Mouse (Mus musculus): ENCODE data around the gene Slc27a1.

The Slc27a1 gene

DNA sequence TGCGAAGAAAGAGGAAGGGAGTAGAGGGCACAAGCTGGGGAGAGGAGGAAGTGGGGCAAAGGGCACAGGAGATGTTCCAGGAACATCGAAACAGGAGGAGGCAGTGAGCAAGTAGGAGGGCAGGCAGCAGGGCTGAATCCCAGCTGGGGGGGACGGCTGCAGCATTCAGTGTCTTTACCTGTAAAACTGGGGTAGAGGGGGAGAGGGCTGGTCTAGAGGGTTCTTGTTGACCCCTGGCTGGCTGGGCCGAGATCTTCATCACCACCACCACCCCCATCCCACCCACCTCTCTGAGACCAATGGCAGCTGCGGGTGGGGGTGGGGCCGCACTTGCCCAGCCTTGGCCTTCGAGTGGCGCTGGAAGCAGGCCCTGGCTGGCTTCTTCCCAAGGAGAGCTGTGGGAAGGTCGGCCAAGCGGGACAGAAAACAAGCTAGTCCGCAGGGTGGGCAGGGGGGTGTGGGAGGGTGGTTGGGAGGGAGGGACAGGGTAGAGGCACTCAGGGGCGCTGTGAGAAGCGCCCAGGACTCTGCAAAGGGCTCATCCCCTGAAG is at the start of gene Slc27a1:
Slc27a1 (plus strand) TSS at position 496 of the 551 bp plus-strand sequence.
- no peak for DNase-seq (ENCODE audit: low read depth, low spot score)

DNA sequence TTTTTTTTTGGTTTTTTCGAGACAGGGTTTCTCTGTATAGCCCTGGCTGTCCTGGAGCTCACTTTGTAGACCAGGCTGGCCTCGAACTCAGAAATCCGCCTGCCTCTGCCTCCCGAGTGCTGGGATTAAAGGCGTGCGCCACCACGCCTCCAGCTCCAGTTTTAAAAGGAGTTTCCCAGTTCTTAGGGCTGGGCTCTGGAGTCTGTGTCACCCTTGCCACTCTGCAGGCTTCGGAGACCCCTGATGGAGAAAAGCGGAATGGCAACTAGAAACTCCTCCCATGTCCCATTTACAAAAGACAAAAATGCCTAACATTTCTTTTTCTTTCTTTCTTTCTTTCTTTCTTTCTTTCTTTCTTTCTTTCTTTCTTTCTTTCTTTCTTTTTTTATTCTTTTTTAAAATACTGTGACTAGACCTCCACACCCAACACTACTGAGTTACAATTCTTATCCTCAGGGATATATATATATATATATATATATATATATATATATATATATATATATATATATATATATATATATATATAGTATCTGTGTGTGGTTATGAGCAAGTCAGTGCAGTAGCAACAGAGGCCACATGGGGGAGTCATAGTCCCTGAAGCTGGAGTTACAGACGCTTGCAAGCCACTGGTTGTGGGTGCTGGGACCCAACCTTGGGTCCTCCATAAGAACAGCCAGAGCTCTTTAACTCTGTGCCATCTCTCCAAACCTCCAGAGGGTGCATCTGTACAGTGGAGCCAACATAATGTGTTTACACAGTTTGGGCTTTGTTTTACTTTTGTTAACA is 49.5 kb upstream of the Slc27a1 start:
- peak; percentile 80 for DNase-seq (ENCODE audit: low read depth, low spot score)

DNA sequence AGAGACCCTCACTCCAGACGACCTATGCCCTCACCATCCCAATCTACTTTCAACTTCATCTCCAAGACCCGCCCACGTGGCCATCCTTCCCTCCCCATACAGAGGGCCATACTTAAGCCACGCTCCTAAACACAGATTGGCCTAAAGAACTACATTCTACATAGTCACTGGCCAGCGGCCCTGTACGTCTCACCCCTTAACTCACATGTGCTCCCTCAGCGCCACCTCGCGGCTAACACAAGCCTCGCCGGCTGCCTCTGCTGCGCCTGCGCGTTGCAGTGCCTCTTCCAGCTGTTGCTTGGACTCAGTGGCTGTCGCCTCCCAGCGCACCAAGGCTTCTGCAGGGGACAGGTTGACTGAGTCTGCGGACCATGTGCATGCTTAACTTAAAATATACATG is 47.0 kb upstream of the Slc27a1 start:
- DNase-seq (ENCODE audit: low read depth, low spot score), result peak; percentile 99

DNA sequence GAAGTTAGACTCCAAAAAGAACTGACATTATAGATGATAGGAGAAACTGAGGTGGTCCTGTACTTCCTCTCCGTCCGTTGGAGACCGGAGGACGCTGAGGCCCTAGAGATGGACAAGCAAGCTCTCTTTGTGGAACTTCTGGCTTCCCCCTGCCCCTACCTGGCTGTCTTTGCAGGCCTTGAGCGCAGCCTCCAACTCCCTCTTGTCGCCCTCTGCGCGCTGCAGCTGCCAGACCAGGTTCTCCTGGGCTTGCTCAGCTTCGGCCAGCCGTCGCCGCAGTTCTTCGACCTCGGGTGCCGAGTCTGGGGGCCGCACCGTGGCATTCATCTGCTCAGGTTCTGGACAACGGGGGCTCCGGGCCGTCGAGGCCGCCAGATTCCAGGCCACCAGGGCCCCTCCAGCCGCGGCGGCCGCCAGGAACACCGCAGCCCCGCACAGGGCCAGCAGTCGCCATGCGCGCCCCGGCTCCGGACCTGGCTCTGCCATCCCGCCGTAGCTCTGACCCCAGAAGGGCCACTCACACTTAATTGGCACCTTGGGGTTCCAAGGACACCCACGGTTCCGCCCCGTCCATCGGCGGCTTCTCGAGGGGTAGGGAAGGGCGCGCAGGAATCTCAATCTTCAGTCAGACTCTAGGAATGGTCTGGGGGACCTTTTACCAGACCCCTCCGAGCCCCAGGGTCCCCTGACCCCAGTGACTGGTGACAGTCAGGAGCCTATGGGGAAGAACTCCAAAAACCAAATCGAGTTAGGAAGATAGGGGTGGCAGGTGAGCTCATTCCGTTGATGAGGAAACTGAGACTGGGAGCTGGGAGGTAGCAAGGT is 43.2 kb upstream of the Slc27a1 start, which contains the start of gene Ccdc194:
Ccdc194 (minus strand) TSS at position 486 of the 825 bp plus-strand sequence.
- DNase-seq (ENCODE audit: low read depth, low spot score), result no peak

DNA sequence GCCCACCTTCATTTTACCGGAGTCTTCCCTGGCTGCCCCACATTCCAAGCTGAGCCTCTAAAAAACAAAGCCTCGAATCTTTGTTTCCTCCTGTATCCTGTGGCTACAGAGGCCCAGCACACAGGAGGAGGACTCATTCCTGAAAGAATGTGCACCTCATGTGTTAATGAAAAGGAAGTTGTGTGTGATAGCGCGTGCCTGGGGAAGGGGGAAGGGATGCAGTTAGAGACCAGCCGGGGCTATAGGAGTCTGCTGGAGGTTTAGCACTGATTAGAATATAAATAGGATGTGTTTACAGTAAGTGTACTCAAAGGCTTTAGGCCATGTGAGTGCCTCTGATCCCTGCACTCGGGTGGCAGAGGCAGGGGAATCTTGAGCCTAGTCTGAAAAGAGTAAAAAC is 42.4 kb upstream of the Slc27a1 start:
- DNase-seq (ENCODE audit: low read depth, low spot score), result peak; percentile 95

DNA sequence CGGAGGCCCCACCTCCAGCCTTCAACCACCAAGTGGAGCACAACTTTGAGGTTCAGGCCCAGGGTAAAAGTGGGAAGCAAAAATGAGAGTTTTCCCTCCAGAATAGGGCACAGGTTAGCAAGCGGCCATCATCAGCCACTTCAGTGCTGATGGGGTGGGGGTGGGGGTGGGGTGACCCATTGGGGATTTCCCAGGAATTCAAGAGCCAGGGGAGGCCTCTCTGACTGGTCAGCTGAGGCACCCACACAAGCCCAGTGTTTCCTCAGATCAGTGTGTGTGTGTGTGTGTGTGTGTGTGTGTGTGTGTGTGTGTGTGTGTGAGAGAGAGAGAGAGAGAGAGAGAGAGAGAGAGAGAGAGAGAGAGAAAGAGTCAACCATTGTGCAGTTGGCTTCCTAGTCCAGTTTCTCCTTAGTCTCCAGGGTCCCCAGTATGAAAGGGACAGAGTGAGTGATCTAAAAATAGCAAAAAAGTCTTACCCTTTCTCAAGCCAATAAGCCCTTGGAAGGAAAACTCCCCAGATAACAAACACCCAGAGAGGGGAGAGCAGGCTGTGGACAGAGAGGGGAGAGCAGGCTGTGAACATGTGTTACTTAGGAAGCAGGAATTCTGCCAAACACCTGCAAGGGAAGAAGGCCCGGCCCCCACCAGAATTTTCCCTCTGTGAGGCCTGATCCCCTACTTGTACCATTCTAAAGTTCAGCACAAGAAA is 41.4 kb upstream of the Slc27a1 start:
- no peak for DNase-seq (ENCODE audit: low read depth, low spot score)

DNA sequence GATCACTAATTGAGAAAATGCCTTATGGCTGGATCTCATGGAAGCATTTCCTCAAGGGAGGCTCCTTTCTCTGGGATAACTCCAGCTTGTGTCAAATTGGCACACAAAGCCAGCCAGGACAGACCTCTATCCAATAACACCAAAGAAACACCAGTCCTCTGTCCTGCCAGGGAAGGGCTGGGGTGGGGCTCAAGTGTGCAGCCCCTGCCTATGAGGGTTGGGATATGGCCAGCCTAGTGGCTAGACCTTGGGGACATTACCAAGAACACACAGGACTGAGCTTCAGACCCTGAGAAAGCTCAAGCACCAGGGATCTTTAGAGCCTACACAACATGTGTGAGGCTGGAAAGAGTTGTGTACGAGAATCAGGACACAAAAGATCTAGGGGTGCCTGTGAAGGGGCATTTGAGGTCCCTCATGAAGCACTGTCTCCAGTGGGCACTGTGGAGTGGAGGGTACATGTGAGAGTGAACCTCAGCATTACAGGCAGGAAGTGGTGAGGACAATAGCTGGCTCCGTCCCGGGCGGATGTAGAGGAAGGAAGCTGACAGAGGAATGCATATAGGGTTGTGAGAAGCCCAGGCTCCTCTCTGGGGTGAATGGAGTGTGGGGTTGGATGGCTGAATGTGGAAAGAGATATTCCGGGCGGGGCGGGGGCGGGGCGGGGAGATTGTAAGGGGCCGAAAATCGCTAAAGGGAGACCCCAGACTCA is 40.2 kb upstream of the Slc27a1 start:
- DNase-seq (ENCODE audit: low read depth, low spot score), result no peak

DNA sequence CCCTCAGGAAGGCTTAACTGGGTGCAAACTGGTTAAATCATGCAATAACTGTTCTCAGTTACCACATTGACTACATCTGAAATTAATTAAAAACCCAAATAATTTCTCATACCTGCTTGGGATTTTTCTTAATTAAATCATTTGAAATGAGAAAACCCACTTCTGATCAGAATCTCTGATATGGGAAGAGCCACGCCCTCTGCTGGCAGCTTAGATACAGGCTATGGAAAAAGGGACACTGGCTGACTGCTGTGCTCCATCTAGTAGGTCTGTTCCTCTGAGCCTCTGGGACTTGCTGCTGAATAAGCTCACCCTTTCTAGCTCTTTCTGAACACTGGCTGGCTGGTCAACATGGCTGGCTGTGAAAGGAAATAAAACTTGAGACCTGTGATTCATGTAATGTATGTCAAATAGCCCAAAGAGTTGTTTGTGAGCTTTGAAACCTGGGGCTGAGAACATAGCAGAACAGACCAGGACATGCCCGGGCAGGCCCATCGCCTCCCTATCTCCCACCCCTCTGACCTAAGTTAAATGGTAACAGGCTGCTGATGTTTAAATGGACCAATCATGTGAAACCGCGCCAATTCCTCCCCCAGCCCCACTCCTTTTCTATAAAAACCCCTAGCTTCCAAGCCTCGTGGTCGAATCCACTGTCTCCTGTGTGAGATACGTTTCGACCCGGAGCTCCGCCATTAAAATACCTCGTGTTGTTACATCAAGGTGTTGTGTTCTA is 37.8 kb upstream of the Slc27a1 start:
- DNase-seq (ENCODE audit: low read depth, low spot score), result peak; percentile 89

DNA sequence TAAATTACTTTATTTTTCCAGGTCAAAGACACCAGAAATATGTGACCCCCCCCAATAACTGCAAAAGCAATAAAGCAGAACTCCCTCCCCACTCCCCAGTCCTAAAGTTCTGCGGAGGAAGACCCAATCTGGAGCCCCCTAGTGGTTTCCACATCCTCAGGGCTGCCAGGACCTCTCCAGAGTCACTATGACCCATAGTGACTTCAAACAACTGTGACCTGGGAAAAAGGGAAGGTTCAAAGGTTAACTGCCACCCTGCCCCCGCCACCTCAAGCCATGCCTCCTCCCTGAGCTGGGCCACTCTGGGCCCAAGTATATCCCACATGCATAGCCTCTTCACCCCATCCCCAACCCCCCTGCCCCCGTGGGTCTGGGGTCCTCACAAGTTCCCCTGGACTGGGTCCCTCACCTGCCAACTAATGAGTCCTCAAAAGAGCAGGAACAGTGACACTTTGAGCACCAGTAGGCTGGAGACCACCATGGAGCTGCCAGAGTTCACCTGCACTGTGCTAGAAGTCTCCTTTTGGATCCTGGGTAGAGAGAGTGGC is 34.3 kb upstream of the Slc27a1 start:
- no peak for DNase-seq (ENCODE audit: low read depth, low spot score)

DNA sequence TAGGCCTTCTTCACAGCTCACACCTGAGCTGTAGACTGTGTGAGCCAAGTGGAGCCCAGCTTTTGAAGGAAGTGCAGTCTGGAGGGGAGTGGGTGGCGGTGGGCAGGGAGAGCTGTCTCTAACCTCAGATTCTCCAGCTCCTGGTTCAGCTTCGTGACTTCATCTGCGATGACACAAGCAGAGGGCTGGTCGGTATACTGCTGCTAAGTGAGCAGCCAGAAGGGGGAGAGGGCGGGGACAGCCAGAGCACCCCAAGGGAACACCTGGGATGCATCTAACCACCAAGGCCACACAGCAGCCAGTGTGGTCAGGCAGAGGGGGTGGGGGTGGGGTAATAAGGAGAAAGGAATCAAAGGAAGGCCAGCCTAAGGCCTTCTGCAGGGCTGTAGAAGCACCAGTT is 33.0 kb upstream of the Slc27a1 start:
- no peak for DNase-seq (ENCODE audit: low read depth, low spot score)

DNA sequence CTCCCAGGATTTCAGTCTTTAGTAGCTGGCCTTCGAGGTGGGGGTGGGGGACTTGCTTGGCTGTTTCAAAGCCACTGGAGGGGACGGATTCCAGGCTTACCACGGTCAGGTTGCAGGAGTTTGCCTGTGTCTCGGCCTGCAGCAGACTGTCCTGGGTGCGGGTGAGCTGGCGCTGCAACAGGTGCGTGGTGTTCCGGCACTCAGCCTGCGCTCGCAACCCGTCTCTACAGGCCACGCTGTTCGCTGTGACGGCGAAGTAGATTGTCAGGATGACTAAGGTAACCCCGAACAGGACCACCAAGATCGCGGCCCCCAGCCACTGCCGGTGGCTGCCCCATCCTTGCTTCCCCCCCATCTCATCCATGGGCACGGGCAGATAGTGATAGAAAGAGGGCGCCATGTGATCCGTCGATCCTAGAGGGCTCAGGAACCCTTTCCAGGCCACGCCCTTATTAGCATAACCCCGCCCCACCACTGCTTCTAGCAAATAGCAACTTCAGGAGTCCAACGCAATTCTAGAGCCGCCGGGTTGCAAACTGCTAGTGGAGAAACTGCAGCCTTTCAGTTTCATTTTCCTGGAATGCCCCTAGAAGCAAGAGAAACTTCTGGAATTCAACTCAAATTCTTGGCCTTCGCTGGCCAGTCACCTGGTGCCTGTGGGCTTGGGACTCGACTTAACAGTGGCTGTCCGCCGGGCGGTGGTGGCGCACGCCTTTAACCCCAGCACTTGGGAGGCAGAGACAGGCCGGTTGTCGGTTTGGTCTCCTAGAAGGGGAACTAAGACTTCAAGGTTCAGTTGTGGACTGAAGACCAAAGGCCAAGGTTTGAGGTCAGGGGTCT is 31.4 kb upstream of the Slc27a1 start, which contains the start of gene Bst2:
Bst2 (minus strand) TSS at position 429 of the 840 bp plus-strand sequence.
- peak; percentile 94 for DNase-seq (ENCODE audit: low read depth, low spot score)

DNA sequence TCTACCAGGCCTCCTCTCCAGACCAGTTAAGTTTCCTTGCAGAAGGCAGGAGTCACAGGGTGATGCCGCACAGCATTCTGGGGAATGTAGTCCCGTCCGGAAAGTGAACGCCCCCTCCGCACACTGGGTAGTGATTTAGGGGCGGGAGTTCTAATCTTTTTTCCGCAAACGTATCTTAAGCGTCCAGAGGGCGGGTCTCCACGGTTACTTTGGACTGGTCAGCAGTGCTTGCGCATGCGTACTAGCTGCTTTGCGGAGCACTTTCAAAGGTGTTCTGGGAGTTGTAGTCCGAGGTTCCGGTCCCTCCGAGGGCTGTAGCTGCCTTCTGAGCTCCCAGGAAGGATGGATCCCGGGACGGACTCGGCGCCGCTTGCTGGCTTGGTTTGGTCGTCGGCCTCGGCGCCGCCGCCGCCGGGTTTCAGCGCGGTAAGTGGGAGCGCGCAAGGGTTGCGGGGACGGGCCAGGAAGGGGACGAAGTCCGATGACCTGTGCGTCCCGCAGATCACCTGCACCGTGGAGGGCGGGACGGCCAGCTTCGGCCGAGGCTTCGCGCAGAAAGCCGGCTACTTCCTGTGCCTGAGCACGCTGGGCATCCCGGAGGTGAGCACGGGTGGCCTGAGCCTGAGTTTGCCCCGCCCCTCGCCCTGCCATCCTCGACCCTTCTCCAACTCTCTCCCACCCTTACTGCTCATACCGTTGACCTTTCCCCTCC is 25.9 kb upstream of the Slc27a1 start, which contains the start of gene Mvb12a:
Mvb12a (plus strand) TSS at position 291 of the 712 bp plus-strand sequence.
- DNase-seq (ENCODE audit: low read depth, low spot score), result peak; percentile 100

DNA sequence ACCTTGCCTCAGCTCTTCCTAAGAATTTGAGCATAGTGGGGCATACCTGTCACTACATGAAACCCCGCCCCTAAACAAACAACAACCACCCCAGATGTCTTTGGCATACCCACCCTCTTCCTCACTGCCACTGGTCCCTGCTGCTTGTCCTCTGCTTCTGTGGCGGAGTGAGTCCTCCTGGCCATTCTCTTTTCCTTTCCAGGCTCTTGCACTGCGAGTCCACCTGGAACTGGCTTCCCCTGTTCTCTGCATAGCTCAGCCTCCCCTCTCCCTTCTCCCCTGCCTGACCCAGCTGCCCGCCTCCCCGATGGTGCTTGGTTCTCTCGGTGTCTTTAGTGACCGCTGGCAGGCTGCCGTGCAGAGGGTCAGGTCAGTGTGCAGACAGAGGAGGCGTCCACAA is 24.9 kb upstream of the Slc27a1 start:
- no peak for DNase-seq (ENCODE audit: low read depth, low spot score)

DNA sequence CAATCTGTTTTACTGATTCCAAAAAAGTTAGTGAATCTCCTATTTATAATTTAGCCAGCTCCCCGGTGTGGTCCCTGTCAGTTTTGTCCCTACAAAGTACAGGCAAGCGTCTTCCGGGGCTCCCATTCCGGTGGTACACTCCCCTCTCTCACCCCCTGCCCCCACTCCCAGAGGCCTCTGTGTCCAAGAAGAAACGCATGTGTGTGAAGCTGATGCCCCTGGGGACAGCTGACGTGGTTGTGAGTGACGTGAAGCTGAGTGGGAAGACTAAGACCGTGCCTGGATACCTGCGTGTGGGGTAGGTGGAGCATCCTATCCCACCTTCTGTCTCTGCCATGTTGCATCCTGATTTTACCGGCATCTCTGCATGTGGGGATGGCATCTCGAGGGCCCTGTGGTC is 23.6 kb upstream of the Slc27a1 start:
- DNase-seq (ENCODE audit: low read depth, low spot score), result no peak

DNA sequence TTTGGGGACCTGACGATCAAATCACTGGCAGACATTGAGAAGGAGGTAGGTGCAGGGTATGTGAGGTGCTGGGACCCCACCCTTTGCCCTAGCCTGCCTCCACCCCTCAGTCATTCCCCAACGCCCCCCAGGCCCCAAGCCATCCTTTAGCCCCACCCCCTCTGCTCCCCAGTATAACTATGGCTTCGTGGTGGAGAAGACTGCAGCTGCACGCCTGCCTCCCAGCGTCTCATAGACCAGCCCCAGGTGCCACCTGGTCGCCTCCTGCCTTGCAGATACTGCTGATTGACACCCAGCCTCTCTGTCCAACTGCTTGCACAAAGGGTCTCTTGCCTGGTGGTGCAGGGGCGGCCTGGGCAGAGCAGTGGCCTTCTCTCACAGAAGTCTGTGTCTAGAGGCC is 21.1 kb upstream of the Slc27a1 start:
- no peak for DNase-seq (ENCODE audit: low read depth, low spot score)

DNA sequence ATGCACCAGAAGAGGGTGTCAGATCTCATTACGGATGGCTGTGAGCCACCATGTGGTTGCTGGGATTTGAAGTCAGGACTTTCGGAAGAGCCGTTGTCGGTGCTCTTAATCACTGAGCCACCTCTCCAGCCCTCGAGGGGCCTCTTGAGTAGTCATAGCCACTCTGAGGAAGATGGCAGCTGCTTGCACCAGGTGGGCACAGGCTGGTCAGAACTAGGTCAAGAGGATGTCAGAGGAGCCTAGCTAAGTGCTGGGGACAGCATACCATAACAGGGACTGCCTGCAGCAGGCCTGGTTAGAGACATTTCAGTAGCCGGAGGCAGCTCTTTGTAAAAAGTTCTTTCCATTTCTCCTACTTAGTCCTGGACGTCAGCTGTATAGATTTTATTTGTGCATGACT is 17.9 kb upstream of the Slc27a1 start:
- DNase-seq (ENCODE audit: low read depth, low spot score), result no peak

DNA sequence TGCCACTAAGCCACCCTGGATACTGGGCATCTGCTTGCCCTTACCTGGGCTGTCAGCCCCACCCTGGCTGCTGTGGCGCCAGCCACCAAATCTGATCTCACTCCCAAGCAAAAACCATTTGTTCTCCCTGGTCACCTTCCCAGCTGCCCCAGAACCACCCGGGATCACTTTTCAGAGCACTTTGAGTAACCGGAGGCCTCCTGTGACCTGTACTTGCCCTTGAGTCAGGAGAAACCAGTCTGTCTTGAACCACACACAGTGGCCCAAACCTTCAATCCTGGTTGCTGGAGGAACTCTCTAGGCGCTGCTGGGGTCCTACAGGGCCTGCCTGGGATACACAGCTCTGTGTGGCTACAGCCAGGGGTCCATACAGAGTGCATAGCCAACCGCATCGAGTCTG is 15.9 kb upstream of the Slc27a1 start:
- no peak for DNase-seq (ENCODE audit: low read depth, low spot score)

DNA sequence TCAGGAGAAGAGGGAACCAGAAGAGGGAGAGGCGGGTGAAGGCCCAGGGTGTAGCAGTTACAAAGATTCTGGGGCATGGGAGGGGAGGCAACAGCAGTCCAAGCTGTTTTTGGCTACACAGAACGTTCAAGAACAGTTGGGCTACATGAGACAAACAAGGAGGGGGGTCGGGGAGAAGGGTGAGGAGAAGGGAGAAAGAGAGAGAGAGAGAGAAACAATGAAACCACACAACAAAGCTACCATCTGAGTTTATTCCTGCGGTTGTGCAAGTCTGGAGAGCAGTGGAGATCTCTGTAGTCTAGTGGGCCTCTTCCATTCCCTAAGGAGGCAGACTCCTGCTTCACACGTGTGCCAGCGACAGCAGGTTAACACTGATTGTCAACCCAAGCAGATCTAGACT is 14.7 kb upstream of the Slc27a1 start:
- DNase-seq (ENCODE audit: low read depth, low spot score), result no peak
